Mouse (Mus musculus) embryonic stem cell, embryonic (primary cell): ENCODE results near the gene Melk.

ENCODE experiments used
- CTCF ChIA-PET, 4 experiments: fragments of 300-600 bp in 2 of 4; fragments of 350-600 bp in 2 of 4; sonication (Branson Sonifier 250); formaldehyde crosslinking; loops; one replicate each; lab custom pipeline; 2022; ENCODE audit warnings: inconsistent platforms in 2 of 4; lab: Charles Lee
- POLR2A ChIA-PET, 4 experiments: fragments of 300-600 bp in 2 of 4; fragments of 350-600 bp in 2 of 4; sonication (Branson Sonifier 250); formaldehyde crosslinking; loops; one replicate each; lab custom pipeline; 2022; ENCODE audit warnings: antibody characterized with exemption in 4 of 4, inconsistent platforms in 1 of 4; lab: Charles Lee

Gene Melk

GRCm38 (mm10) chr4:44300781-44301750 is at the start of gene Melk:
Melk (plus strand) TSS chr4:44300876.
- ChIA-PET CTCF (interaction anchor here in 2 of 4 experiments (0.6 to 1.4 kb wide), 7 partner anchors 8 to 290 kb away, joined by 3 to 12 read pairs (median 3); no protein-coding TSS in a partner anchor), POLR2A (interaction anchor here in 2 of 4 experiments (0.5 to 1.3 kb wide), 13 partner anchors 9 to 455 kb away, joined by 3 to 11 read pairs (median 5); no protein-coding TSS in a partner anchor)

- ChIA-PET POLR2A (interaction anchor here in 3 of 4 experiments (0.7 to 3.6 kb wide), 7 partner anchors 15 to 689 kb away, joined by 3 to 19 read pairs (median 5); partner anchors contain the start of genes Rnf38 (in 1 of the 3) and Tln1 (in 1 of the 3)), CTCF (interaction anchor here in 2 of 4 experiments (0.6 to 1.0 kb wide), 3 partner anchors 32 to 360 kb away, joined by 3 read pairs; no protein-coding TSS in a partner anchor)
Observed at GRCm38 (mm10) chr4:44251521-44251920, 49.2 kb upstream of the Melk start.

DNA sequence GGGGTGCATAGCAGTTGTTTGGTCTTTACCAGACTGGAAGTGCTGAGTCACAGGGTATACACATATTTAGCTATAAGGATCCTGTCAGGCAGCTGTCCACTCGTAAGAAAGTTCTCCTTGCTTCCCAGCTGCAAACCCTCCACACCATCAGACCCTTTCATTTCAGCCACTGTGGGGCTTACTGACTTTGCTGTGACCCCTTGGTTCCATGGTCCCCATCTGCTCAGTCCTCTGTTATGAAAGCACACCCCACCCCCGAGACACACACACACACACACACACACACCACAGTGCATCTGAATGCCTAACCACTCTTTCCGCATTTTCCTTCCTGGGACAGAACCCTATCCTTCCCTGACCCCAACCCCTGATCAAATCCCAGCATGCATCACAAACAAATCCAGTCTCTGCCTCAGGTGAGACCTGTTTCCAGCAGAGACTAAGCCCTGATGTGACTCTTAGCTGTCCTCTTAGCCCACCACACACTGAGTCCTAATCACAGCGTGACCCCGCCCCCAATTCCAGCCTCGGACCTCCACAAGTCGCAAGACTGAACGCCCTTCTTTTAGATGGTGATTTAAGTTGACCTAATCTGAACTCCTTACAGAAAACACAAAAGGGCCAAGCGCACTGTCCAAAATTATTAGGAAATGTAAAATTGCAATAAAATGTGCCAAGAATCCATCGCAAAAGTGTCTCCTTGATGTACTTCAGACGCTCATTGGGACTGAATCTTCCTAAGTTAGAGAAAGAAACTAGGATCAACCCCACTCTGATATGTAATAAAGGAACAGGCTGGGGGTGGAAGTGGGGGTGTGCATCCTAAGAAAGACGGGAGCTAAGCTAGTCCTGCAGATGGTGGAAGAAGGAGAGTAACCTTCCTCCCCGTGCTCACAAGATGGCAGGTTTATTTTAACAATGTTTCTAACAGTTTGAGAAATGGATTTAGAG is 48.4 kb upstream of the Melk start:
- POLR2A ChIA-PET, result interaction anchor here in 3 of 4 experiments (0.6 to 3.6 kb wide), 12 partner anchors 7 to 690 kb away, joined by 3 to 19 read pairs (median 5); partner anchors contain the start of genes Rnf38 (in 1 of the 3) and Tln1 (in 1 of the 3)
- CTCF ChIA-PET, result interaction anchor here in 2 of 4 experiments (0.6 to 1.0 kb wide), 2 partner anchors 79 to 360 kb away, joined by 3 read pairs; no protein-coding TSS in a partner anchor

GRCm38 (mm10) chr4:44253191-44253590 is 47.5 kb upstream of the Melk start:
- ChIA-PET CTCF (no interaction called here), POLR2A (interaction anchor here in 3 of 4 experiments (0.6 to 3.6 kb wide), 9 partner anchors 8 to 85 kb away, joined by 3 to 19 read pairs (median 5); partner anchors contain the start of gene Rnf38 (in 1 of the 3))

GRCm38 (mm10) chr4:44254579-44254978 is 46.1 kb upstream of the Melk start:
- CTCF ChIA-PET, result interaction anchor here in 1 of 4 experiments (1.2 kb wide), 1 partner anchor 39 kb away, joined by 5 read pairs; no protein-coding TSS in a partner anchor

DNA sequence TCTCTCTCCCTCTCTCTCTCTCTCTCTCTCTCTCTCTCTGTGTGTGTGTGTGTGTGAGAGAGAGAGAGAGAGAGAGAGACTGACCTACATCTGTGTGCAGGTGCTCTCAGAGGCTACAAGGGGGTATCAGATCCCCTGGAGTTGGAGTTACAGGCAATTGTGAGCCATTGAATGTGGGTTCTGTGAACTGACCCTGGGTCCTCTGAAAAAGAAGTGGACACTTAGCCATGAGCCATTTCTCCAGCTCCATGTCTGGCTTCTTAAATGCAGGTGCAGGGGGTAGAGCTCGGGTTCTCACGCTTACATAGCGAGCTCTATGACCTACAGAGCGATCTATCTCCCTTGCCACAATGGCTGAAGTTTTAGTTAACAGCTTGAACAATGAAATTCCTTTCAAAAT is 41.5 kb upstream of the Melk start:
- ChIA-PET CTCF (interaction anchor here in 1 of 4 experiments (0.7 kb wide), 1 partner anchor 1314 kb away, joined by 4 read pairs; no protein-coding TSS in a partner anchor), POLR2A (interaction anchor here in 1 of 4 experiments (0.5 kb wide), 1 partner anchor 66 kb away, joined by 3 read pairs; no protein-coding TSS in a partner anchor)

More at GRCm38 (mm10) chr4:44254579-44254978, 46.1 kb upstream of the Melk start:
- POLR2A ChIA-PET, result interaction anchor here in 1 of 4 experiments (0.7 to 1.0 kb wide), 3 partner anchors 22 to 452 kb away, joined by 3 to 4 read pairs (median 3); no protein-coding TSS in a partner anchor

- POLR2A ChIA-PET, result interaction anchor here in 1 of 4 experiments (0.8 kb wide), 1 partner anchor 31 kb away, joined by 3 read pairs; no protein-coding TSS in a partner anchor
- CTCF ChIA-PET, result no interaction called here
Observed at GRCm38 (mm10) chr4:44260244-44260643, 40.4 kb upstream of the Melk start.

GRCm38 (mm10) chr4:44265500-44265899 is 35.2 kb upstream of the Melk start:
- POLR2A ChIA-PET, result interaction anchor here (0.7 to 1.4 kb wide), 6 partner anchors 12 to 97 kb away, joined by 3 to 5 read pairs (median 3); no protein-coding TSS in a partner anchor

DNA sequence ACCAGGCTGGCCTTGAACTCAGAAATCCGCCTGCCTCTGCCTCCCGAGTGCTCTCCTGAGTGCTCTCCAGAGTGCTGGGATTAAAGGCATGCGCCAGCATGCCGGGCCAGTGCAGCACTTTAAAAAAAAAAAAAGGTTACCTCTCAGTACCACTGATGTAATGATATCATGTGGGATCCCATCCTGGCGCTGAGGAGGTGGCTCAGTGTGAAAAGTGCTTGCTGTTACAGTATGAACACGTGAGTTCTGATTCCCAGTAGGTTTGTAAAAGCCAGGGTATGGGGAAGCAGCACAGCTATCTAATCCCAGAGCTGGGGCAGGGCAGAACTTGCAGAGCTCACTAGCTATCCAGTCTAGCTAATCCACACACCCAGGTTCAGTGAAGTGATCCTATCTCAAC is 33.2 kb upstream of the Melk start:
- ChIA-PET POLR2A (interaction anchor here in 1 of 4 experiments (0.7 kb wide), 1 partner anchor 39 kb away, joined by 3 read pairs; no protein-coding TSS in a partner anchor), CTCF (no interaction called here)

More at GRCm38 (mm10) chr4:44265500-44265899, 35.2 kb upstream of the Melk start:
- CTCF ChIA-PET, result interaction anchor here in 2 of 4 experiments (0.6 to 1.2 kb wide), 3 partner anchors 93 to 983 kb away, joined by 3 read pairs; no protein-coding TSS in a partner anchor

- CTCF ChIA-PET, result interaction anchor here in 1 of 4 experiments (0.6 kb wide), 1 partner anchor 509 kb away, joined by 5 read pairs; no protein-coding TSS in a partner anchor
- POLR2A ChIA-PET, result interaction anchor here in 3 of 4 experiments (0.6 to 1.6 kb wide), 14 partner anchors 10 to 473 kb away, joined by 3 to 7 read pairs (median 3); partner anchors contain the start of gene Rnf38 (in 1 of the 3)
Observed at GRCm38 (mm10) chr4:44269376-44269817, 31.3 kb upstream of the Melk start.

- ChIA-PET POLR2A (no interaction called here), CTCF (no interaction called here)
Observed at GRCm38 (mm10) chr4:44271134-44271533, 29.5 kb upstream of the Melk start.

- CTCF ChIA-PET, result interaction anchor here in 1 of 4 experiments (0.6 kb wide), 1 partner anchor 157 kb away, joined by 6 read pairs; no protein-coding TSS in a partner anchor
- POLR2A ChIA-PET, result interaction anchor here in 3 of 4 experiments (0.6 to 0.9 kb wide), 4 partner anchors 70 to 290 kb away, joined by 3 to 8 read pairs (median 4); no protein-coding TSS in a partner anchor
Observed at GRCm38 (mm10) chr4:44281597-44282265, 18.9 kb upstream of the Melk start.

DNA sequence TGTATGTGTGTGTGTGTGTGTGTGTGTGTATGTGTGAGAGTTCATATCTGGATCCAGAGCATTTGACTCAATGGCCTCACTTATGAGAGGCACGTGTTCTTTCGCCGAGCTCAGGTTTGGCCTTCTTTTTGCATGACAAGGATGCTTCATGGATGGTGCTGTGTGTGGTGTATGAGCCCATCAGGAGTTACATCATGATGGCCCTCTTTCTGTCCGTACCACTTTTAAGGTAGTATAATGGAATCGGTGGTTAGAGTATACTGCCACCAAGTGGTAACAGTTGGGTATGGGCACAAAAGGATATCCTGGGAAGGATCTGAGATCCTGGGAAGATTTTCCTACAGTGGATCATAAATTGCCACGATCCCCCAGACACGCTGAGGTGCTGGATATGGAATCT is 8.1 kb upstream of the Melk start:
- CTCF ChIA-PET, result interaction anchor here (0.6 to 2.5 kb wide), 8 partner anchors 9 to 424 kb away, joined by 3 to 12 read pairs (median 5); no protein-coding TSS in a partner anchor

DNA sequence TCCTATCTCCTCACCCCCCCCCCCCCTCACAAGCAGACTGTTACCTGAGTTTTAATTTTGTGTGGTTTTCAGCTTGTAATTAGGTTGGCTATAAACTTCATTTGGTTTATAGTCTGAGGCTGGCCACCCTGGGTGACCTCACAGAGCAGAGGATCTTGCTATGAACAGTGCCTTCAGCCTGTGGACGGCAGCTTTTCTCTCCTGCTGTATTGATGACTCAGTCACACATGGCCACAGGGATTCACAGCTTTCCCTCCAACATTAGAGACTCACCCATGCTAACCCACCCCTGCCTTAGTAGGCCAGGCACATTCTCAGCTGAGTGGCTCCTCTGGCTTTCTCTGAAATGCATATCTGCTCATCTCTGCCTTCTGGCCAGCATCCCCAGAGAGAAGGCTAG is 4.8 kb upstream of the Melk start:
- POLR2A ChIA-PET, result no interaction called here
- CTCF ChIA-PET, result interaction anchor here in 1 of 4 experiments (1.5 kb wide), 1 partner anchor 123 kb away, joined by 4 read pairs; no protein-coding TSS in a partner anchor

More for the DNA sequence above, 8.1 kb upstream of the Melk start:
- POLR2A ChIA-PET, result interaction anchor here in 2 of 4 experiments (1.1 kb wide), 3 partner anchors 13 to 125 kb away, joined by 3 to 4 read pairs (median 3); no protein-coding TSS in a partner anchor

GRCm38 (mm10) chr4:44306585-44306984 is 5.9 kb downstream of the Melk start:
- ChIA-PET CTCF (no interaction called here), POLR2A (interaction anchor here in 3 of 4 experiments (0.6 to 1.5 kb wide), 7 partner anchors 12 to 354 kb away, joined by 3 to 5 read pairs (median 3); partner anchors contain the start of gene Rnf38 (in 1 of the 3))

DNA sequence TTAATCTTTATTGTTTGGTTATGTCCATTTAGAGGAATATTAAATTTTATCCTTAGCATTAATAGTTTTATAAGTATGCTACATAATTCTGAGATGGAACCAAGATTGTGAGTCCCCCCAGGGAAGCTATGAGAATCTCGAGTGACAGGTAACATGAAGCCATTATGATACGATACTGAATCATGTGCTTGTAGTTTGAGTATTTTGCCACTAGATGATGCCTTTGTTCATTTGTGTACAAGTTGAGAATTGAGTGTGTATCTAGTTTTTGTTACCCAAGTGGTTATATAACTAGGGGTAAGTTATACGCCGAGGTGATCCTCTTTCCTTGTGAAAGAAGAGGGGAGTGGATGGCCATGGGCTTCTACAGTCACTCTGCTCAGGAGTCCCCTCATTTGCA is 9.8 kb downstream of the Melk start:
- POLR2A ChIA-PET, result interaction anchor here in 2 of 4 experiments (0.6 to 1.2 kb wide), 2 partner anchors 10 to 446 kb away, joined by 3 to 7 read pairs; partner anchors contain the start of gene Melk (in 1 of the 2)
- CTCF ChIA-PET, result interaction anchor here in 2 of 4 experiments (0.6 to 0.7 kb wide), 2 partner anchors 137 to 1221 kb away, joined by 3 read pairs; no protein-coding TSS in a partner anchor
